Mouse (Mus musculus): ENCODE data around the gene Fosl1. TPM values are rescaled to one million over a fixed set of nuclear protein-coding genes. Genes with fewer than 3 reads are reported as not detected.

The Fosl1 gene
- total RNA-seq, 1 experiment, result 3.0 TPM

GRCm38 (mm10) chr19:5472857-5473256 lies 25.5 kb downstream of the Fosl1 start:
- H3K4me3 ChIP-seq (ENCODE audit: insufficient read depth in 1 of 2, low read depth in 1 of 2, low read length in 2 of 2, poor library complexity in 1 of 2, severe bottlenecking in 1 of 2), result no peak overlapping the region
- H3K9ac ChIP-seq (ENCODE audit: insufficient read depth, low read depth, low read length, poor library complexity, severe bottlenecking), result no peak overlapping the region
- no peak overlapping the region for H3K27ac ChIP-seq (ENCODE audit: insufficient read depth, low read depth, low read length, poor library complexity, severe bottlenecking)
- in situ Hi-C loops (cut with MboI; ENCODE audit: low sequenced_read_pairs in 2 of 2, unreplicated experiment in 2 of 2), result no loop called here
- no peaks in the 10 kb centered on the region for H3K36me3 ChIP-seq (ENCODE audit: control insufficient read depth, insufficient read depth, low read length, poor library complexity, severe bottlenecking)
- H3K9me3 ChIP-seq (ENCODE audit: control insufficient read depth, insufficient read depth, low read depth, low read length), result no peaks in the 10 kb centered on the region
- no peak for DNase-seq (ENCODE audit: low read depth, low spot score)
- TF ChIP-seq HCFC1 (IDR thresholded peaks at IDR 0.05; ENCODE audit: borderline replicate concordance, insufficient read depth, low read length) (no peak), ZC3H11A (IDR thresholded peaks at IDR 0.05; ENCODE audit: borderline replicate concordance, low read depth, low read length) (no peak), CHD2 (IDR thresholded peaks at IDR 0.05; ENCODE audit: low read depth, low read length) (no peak), MAFK (IDR thresholded peaks at IDR 0.05; ENCODE audit: insufficient read depth, low read depth, low read length) (no peak)
- peaks cover 3 to 4% of the 10 kb centered on the region in 2 experiments; a peak in 2 of 4 replicates for H3K4me1 ChIP-seq (ENCODE audit: control insufficient read depth in 2 of 2, insufficient read depth in 2 of 2, low read length in 2 of 2, poor library complexity in 1 of 2)

DNA sequence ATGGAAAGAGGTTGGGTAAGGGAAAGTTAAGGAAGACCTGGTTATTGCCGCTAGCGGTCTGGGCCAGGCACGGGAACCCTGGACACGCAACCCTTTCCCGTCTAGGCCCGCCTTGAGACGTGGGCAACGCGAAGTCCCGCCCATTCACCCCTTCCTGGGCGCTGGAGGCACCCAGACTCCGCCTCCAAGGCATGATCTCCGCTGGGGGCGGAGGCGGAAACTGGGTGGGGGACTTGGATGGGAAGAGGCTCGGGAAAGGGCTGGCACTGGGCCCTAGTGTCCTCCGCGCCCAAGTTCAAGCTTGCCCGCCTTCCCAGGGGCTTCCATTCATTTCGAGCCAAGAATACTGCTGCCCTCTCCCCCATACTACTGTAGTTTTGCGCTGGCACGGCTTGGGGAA lies 26.4 kb downstream of the Fosl1 start, which contains the start of gene Efemp2:
TSS of gene Efemp2 (plus strand) at position 235 of the 400 bp plus-strand sequence.
- peak; percentile 69 for DNase-seq (ENCODE audit: low read depth, low spot score)
- peak within 1 kb of the TSS; percentile 61 for H3K9ac ChIP-seq (ENCODE audit: insufficient read depth, low read depth, low read length, poor library complexity, severe bottlenecking)
- peak within 1 kb of the TSS; percentile 76 to 81 for H3K4me3 ChIP-seq (ENCODE audit: insufficient read depth in 1 of 2, low read depth in 1 of 2, low read length in 2 of 2, poor library complexity in 1 of 2, severe bottlenecking in 1 of 2)
- TF ChIP-seq ZC3H11A (IDR thresholded peaks at IDR 0.05; ENCODE audit: borderline replicate concordance, low read depth, low read length) (no peak), ZNF384 (IDR thresholded peaks at IDR 0.05; ENCODE audit: low read depth, low read length) (no peak), HCFC1 (IDR thresholded peaks at IDR 0.05; ENCODE audit: borderline replicate concordance, insufficient read depth, low read length) (no peak), CHD2 (IDR thresholded peaks at IDR 0.05; ENCODE audit: low read depth, low read length) (no peak), MAFK (IDR thresholded peaks at IDR 0.05; ENCODE audit: insufficient read depth, low read depth, low read length) (no peak)
- no peak within 1 kb of the TSS for H3K27ac ChIP-seq (ENCODE audit: insufficient read depth, low read depth, low read length, poor library complexity, severe bottlenecking)
- 0 out of 4 replicates have a peak, but pooled peaks cover 0 to 2% of the 10 kb centered on the region in 2 experiments for H3K4me1 ChIP-seq (ENCODE audit: control insufficient read depth in 2 of 2, insufficient read depth in 2 of 2, low read length in 2 of 2, poor library complexity in 1 of 2)
- no peaks in the 10 kb centered on the region for H3K36me3 ChIP-seq (ENCODE audit: control insufficient read depth, insufficient read depth, low read length, poor library complexity, severe bottlenecking)
- in situ Hi-C loops (cut with MboI; ENCODE audit: low sequenced_read_pairs in 2 of 2, unreplicated experiment in 2 of 2), result no loop called here
- H3K9me3 ChIP-seq (ENCODE audit: control insufficient read depth, insufficient read depth, low read depth, low read length), result no peaks in the 10 kb centered on the region

- DNase-seq (ENCODE audit: low read depth, low spot score), result no peak
- Histone ChIP-seq H3K9ac (ENCODE audit: insufficient read depth, low read depth, low read length, poor library complexity, severe bottlenecking) (peak overlapping the region; percentile 61), H3K9me3 (ENCODE audit: control insufficient read depth, insufficient read depth, low read depth, low read length) (no peaks in the 10 kb centered on the region), H3K4me1 (ENCODE audit: control insufficient read depth in 2 of 2, insufficient read depth in 2 of 2, low read length in 2 of 2, poor library complexity in 1 of 2) (0 out of 4 replicates have a peak, but pooled peaks cover 0 to 2% of the 10 kb centered on the region in 2 experiments), H3K4me3 (ENCODE audit: insufficient read depth in 1 of 2, low read depth in 1 of 2, low read length in 2 of 2, poor library complexity in 1 of 2, severe bottlenecking in 1 of 2) (peak overlapping the region; percentile 76 to 81), H3K36me3 (ENCODE audit: control insufficient read depth, insufficient read depth, low read length, poor library complexity, severe bottlenecking) (no peaks in the 10 kb centered on the region), H3K27ac (ENCODE audit: insufficient read depth, low read depth, low read length, poor library complexity, severe bottlenecking) (no peak overlapping the region)
- in situ Hi-C loops (cut with MboI; ENCODE audit: low sequenced_read_pairs in 2 of 2, unreplicated experiment in 2 of 2), result no loop called here
- no peak for TF ChIP-seq ZNF384 (IDR thresholded peaks at IDR 0.05; ENCODE audit: low read depth, low read length)
- TF ChIP-seq ZC3H11A (IDR thresholded peaks at IDR 0.05; ENCODE audit: borderline replicate concordance, low read depth, low read length), result no peak
- no peak for TF ChIP-seq HCFC1 (IDR thresholded peaks at IDR 0.05; ENCODE audit: borderline replicate concordance, insufficient read depth, low read length)
These were observed 27.1 kb downstream of the Fosl1 start for GRCm38 (mm10) chr19:5474281-5475068.

- DNase-seq (ENCODE audit: low read depth, low spot score), result no peak
- in situ Hi-C loops (cut with MboI; ENCODE audit: low sequenced_read_pairs in 2 of 2, unreplicated experiment in 2 of 2), result no loop called here
- Histone ChIP-seq H3K36me3 (ENCODE audit: control insufficient read depth, insufficient read depth, low read length, poor library complexity, severe bottlenecking) (no peaks in the 10 kb centered on the region), H3K27ac (ENCODE audit: insufficient read depth, low read depth, low read length, poor library complexity, severe bottlenecking) (no peak overlapping the region), H3K4me1 (ENCODE audit: control insufficient read depth in 2 of 2, insufficient read depth in 2 of 2, low read length in 2 of 2, poor library complexity in 1 of 2) (0 out of 4 replicates have a peak, but pooled peaks cover 0 to 2% of the 10 kb centered on the region in 2 experiments), H3K9ac (ENCODE audit: insufficient read depth, low read depth, low read length, poor library complexity, severe bottlenecking) (peak overlapping the region; percentile 61), H3K4me3 (ENCODE audit: insufficient read depth in 1 of 2, low read depth in 1 of 2, low read length in 2 of 2, poor library complexity in 1 of 2, severe bottlenecking in 1 of 2) (peak overlapping the region; percentile 76 to 81; a peak in 3 of 4 replicates), H3K9me3 (ENCODE audit: control insufficient read depth, insufficient read depth, low read depth, low read length) (no peaks in the 10 kb centered on the region)
- TF ChIP-seq MAFK (IDR thresholded peaks at IDR 0.05; ENCODE audit: insufficient read depth, low read depth, low read length) (no peak), ZNF384 (IDR thresholded peaks at IDR 0.05; ENCODE audit: low read depth, low read length) (no peak), HCFC1 (IDR thresholded peaks at IDR 0.05; ENCODE audit: borderline replicate concordance, insufficient read depth, low read length) (no peak), CHD2 (IDR thresholded peaks at IDR 0.05; ENCODE audit: low read depth, low read length) (no peak), ZC3H11A (IDR thresholded peaks at IDR 0.05; ENCODE audit: borderline replicate concordance, low read depth, low read length) (no peak)
These were observed 27.8 kb downstream of the Fosl1 start for GRCm38 (mm10) chr19:5475069-5475714.

Data from ES-E14 (cell line).